In the genomic region with DNA sequence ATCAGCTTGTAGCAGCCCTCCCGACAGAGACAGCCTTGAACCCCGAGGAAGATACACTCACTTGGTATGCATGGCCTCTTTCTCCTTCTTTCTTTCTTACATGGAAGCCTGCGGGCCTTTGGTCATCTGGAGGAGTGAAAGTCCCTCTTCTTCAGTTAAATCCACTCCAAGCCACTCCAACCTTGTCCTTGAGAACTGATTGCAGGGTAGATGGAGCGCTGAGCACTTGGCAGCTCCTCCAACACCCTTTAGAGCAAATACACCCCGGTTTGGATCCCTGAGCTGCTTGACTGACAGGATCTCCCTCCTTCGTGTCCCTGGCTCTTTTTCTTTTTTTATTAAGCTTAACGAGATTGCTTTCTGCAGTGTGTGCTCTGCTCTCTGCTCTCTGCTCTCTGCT, we compare ENCODE assay signal across 12 mouse cellular contexts.
"Had no signal": no experiment of that assay in that cellular context is flagged by ENCODE, and none has a peak within 500 bp of the region (broad histone marks: within the 10 kb centered on the region; RNA-seq: fewer than 3 reads in every experiment).

No protein-coding gene starts in this region.

- H3K4me3 ChIP-seq: liver, embryonic 13.5 days; liver, embryonic 15.5 days; lung, embryonic 15.5 days; megakaryocyte, embryonic 14.5 days; midbrain, embryonic 13.5 days; midbrain, embryonic 15.5 days; neural tube, embryonic 12.5 days; stomach, embryonic 15.5 days had no signal

- DNase-seq: liver, embryonic 13.5 days; liver, postnatal 0 days; right cerebral cortex, postnatal 14 days; thymus, adult 2 months; thymus, postnatal 25 days had no signal

- H3K4me1 ChIP-seq: liver, embryonic 13.5 days; liver, embryonic 15.5 days; lung, embryonic 15.5 days; megakaryocyte, embryonic 14.5 days; neural tube, embryonic 12.5 days; stomach, embryonic 15.5 days had no signal

- ATAC-seq: liver, postnatal 0 days; midbrain, embryonic 13.5 days; midbrain, embryonic 15.5 days had no signal
